Mouse (Mus musculus) forebrain, postnatal 0 days (tissue): ENCODE data around the gene 4930453N24Rik. TPM values are rescaled to one million over a fixed set of nuclear protein-coding genes. Genes with fewer than 3 reads are reported as not detected.

ENCODE experiments used
- ATAC-seq: fragments of 200-750 bp; cut with Nextera tagmentation; 2 replicates; pipeline ENCODE4 v1.8.0; 2017; ENCODE audit warnings: mild to moderate bottlenecking, moderate library complexity
- DNase-seq: peaks from one replicate; pipeline ENCODE4 v3.0.0-alpha.2; 2015
- H3K27ac ChIP-seq: fragments of 300-500 bp; sonication (generic); 2 replicates; pipeline ENCODE4 v1.5.1; 2014; ENCODE audit warnings: low read depth, mild to moderate bottlenecking, antibody characterized with exemption, low read length, moderate library complexity, mixed read lengths
- H3K27me3 ChIP-seq: fragments of 300-500 bp; sonication (generic); 2 replicates; pipeline ENCODE4 v1.6.1; 2014; ENCODE audit warnings: mild to moderate bottlenecking, low read length, mixed read lengths; ENCODE audit not compliant: insufficient read depth
- H3K36me3 ChIP-seq: fragments of 300-500 bp; sonication (generic); 2 replicates; pipeline ENCODE4 v1.6.1; 2014; ENCODE audit warnings: mild to moderate bottlenecking, moderate library complexity; ENCODE audit not compliant: insufficient read depth
- H3K4me1 ChIP-seq: fragments of 300-500 bp; sonication (generic); 2 replicates; pipeline ENCODE4 v1.6.1; 2014; ENCODE audit warnings: antibody characterized with exemption; ENCODE audit not compliant: insufficient read depth
- H3K4me2 ChIP-seq: fragments of 300-500 bp; sonication (generic); 2 replicates; pipeline ENCODE4 v1.6.1; 2014; ENCODE audit warnings: low read depth, mild to moderate bottlenecking, moderate library complexity
- H3K4me3 ChIP-seq: fragments of 300-500 bp; sonication (generic); 2 replicates; pipeline ENCODE4 v1.5.1; 2014; ENCODE audit warnings: low read depth, low read length, mixed read lengths
- H3K9ac ChIP-seq: fragments of 300-500 bp; sonication (generic); 2 replicates; pipeline ENCODE4 v1.6.1; 2014; ENCODE audit warnings: mild to moderate bottlenecking
- H3K9me3 ChIP-seq: fragments of 300-500 bp; sonication (generic); 2 replicates; pipeline ENCODE4 v1.6.1; 2016; ENCODE audit warnings: low read length
- CTCF ChIP-seq: sonication (generic); IDR thresholded peaks from 2 replicates; pipeline ENCODE4 v1.5.1; 2016; ENCODE audit warnings: antibody characterized with exemption, control low read depth, low read depth
- WGBS: fragments of 180-500 bp; shearing (Covaris S2); extraction: QIAGEN DNeasy Blood & Tissue Kit; methylation state at CpG from one replicate; pipeline ENCODE4 v1.1.7; 2014; 5-methylcytosine and 5-hydroxymethylcytosine counted together
- polyA plus RNA-seq: library from polyadenylated mRNA; unstranded; fragments of >200 nt; fragmentation: Nextera tagmentation; extraction: Ambion mirVana; gene quantifications from 2 replicates; pipeline ENCODE4 v1.2.1, GENCODE M21; 2015
- total RNA-seq: library from RNA; depleted of rRNA; stranded (reverse); fragments of >200 nt; gene quantifications from 2 replicates; pipeline ENCODE4 v1.2.3, GENCODE M21; 2014; rRNA removed

4930453N24Rik gene
- total RNA-seq (21.4 and 24.8 TPM in 2 replicates), polyA plus RNA-seq (18.2 and 19.8 TPM in 2 replicates)

DNA sequence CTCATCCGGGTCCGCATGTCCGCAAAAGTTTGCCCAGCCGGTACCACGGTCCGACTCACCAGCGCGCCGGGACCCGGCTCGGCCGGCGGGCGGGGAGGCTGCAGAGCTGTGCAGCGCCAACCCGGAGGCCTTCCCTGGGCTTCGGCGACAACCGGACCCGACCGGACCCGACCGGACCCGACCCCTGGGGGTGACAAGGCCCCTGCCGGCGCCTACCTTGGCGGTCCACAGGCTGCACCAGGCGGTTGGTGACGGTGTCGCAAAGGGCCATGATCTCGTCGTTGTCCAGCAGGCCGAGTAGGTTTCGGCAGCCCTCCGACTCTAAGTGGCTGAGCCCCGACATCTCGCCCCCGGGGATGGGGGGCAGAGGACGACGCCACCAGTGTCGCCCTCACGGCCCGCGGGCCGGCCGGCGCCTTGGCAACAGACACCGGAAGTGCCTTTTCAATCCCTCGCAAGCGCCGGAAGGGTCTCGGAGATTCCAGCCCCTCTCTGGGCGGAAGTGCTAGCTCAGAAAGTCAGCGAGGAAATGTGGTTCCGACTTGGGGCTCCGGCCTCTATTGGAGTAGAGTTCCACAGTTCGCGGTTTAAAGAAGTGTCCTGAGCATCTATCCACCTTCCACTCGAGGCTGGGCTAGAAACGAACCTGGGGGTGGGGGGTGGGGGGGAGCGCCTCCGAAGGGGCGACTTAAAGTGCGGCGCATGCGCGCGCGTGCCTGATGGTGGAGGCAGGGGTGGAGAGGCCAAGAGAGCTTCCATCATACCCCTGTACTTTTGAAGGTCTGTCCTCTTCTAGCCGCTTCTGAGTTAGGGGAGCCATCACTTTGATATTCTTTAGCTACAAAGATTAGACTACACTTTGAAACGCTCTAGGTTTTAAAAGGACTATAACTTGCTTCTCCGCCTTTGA lies at the start of gene 4930453N24Rik:
Gene 4930453N24Rik (minus strand): TSS at position 641 of the 910 bp plus-strand sequence.
- peak; percentile 16; the same call in 1 of the 2 replicates for TF ChIP-seq CTCF
- Histone ChIP-seq H3K27ac (peak within 1 kb of the TSS; percentile 90), H3K27me3 (no peaks in the 10 kb centered on the region), H3K4me1 (0 out of 2 replicates have a peak, but pooled peaks cover 6% of the 10 kb centered on the region), H3K36me3 (peaks cover 4% of the 10 kb centered on the region; the same call in 1 of the 2 replicates), H3K4me3 (peak within 1 kb of the TSS; percentile 73), H3K9me3 (no peaks in the 10 kb centered on the region), H3K4me2 (peak within 1 kb of the TSS; percentile 55), H3K9ac (peak within 1 kb of the TSS; percentile 90)
- ATAC-seq (peak; percentile 98), DNase-seq (peak; percentile 94)
- 3% methylated on average over 71 of the region's 72 CpGs for WGBS

DNA sequence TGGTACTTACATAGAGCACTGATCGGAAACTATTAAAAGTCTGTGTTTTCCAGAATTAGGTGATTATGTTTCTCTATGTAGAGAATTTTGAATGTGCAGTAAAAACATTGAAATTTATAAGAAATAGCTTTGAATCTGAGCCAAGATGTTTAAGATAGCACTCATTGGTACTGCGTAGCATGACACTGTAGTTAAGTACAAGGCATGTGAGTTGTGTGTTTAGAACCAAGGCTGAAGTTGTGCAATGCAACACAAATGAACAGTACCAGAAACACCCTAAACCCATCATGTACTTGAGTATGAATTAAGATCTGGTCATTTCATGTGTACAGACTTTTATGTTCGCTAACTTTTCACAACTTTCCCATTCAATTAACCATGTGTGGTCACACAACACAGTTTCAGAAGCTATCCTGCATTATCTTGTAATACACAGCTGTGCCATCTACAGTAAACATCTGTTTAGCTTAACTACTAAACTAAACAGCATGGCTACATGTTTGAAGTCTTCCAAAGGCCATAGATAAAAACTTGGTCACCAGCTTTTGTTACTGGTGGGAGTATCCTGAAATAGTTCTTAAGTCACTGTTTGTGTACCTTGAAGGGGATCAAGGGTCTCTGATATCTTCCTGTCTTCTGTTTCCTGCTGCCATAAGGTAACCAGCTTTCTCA lies 46.3 kb upstream of the 4930453N24Rik start:
- no peaks in the 10 kb centered on the region for H3K27me3 ChIP-seq
- no peak overlapping the region for H3K27ac ChIP-seq
- TF ChIP-seq CTCF: no peak
- no peaks in the 10 kb centered on the region for H3K4me1 ChIP-seq
- DNase-seq (no peak), ATAC-seq (no peak)
- 94% methylated on average over 3 of the region's 3 CpGs for WGBS
- H3K4me2 ChIP-seq: no peak overlapping the region
- H3K9ac ChIP-seq: no peak overlapping the region
- no peaks in the 10 kb centered on the region for H3K9me3 ChIP-seq
- no peak overlapping the region for H3K4me3 ChIP-seq
- H3K36me3 ChIP-seq: peaks cover 7% of the 10 kb centered on the region

- TF ChIP-seq CTCF: no peak
- H3K27ac ChIP-seq: no peak overlapping the region
- H3K9me3 ChIP-seq: no peaks in the 10 kb centered on the region
- H3K4me2 ChIP-seq: no peak overlapping the region
- 93% methylated on average over 3 of the region's 3 CpGs for WGBS
- ATAC-seq (no peak), DNase-seq (no peak)
- no peaks in the 10 kb centered on the region for H3K4me1 ChIP-seq
- H3K9ac ChIP-seq: no peak overlapping the region
- no peak overlapping the region for H3K4me3 ChIP-seq
- H3K36me3 ChIP-seq: no peaks in the 10 kb centered on the region
- H3K27me3 ChIP-seq: no peaks in the 10 kb centered on the region
Measured at GRCm38 (mm10) chr16:64803041-64803440, 32.1 kb upstream of the 4930453N24Rik start.

DNA sequence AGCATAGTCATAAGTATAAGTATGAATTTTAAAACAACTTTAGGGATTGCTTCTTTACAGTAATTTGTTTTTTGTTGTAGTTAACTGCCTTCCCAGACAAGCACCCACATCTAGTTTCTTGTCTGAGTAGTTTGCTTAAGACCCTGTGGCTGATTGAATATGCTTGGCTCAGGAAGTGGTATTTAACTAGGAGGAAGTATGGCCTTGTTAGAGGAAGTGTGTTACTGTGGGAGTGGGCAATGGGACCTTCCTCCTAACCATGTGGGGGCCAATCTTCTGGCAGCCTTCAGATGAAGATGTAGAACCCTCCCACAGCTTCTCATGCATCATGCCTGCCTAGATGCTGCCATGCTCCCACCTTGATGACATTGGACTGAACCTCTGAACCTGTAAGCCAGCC lies 30.7 kb upstream of the 4930453N24Rik start:
- H3K9ac ChIP-seq: no peak overlapping the region
- H3K4me3 ChIP-seq: no peak overlapping the region
- H3K27ac ChIP-seq: no peak overlapping the region
- no peak for ATAC-seq
- no peaks in the 10 kb centered on the region for H3K4me1 ChIP-seq
- no peak for TF ChIP-seq CTCF
- H3K9me3 ChIP-seq: no peaks in the 10 kb centered on the region
- H3K27me3 ChIP-seq: no peaks in the 10 kb centered on the region
- no peak for DNase-seq
- H3K36me3 ChIP-seq: no peaks in the 10 kb centered on the region
- H3K4me2 ChIP-seq: no peak overlapping the region

DNA sequence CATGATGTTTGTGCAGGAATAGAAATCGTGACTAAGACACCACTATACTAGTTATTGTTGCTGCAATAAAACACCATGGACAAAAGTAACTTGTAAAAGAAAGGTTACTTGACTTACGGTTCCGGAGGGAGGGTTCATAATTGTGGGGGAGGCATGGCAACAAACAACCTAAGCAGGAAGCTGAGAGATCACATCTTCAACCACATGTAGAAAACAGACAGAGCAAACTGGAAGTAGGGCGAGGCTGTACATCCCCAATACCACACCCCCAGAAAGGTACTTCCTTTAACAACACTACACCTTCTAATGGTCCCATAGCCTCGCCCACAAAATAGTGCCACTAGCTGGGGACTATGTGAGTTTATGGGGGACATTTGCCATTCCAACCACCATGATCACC lies 29.4 kb upstream of the 4930453N24Rik start:
- no peak overlapping the region for H3K27ac ChIP-seq
- 94% methylated on average over 5 of the region's 5 CpGs for WGBS
- no peak overlapping the region for H3K4me3 ChIP-seq
- no peak overlapping the region for H3K4me2 ChIP-seq
- H3K9ac ChIP-seq: no peak overlapping the region
- no peak for DNase-seq
- no peaks in the 10 kb centered on the region for H3K4me1 ChIP-seq
- H3K36me3 ChIP-seq: no peaks in the 10 kb centered on the region
- no peaks in the 10 kb centered on the region for H3K27me3 ChIP-seq
- TF ChIP-seq CTCF: no peak
- ATAC-seq: no peak
- no peaks in the 10 kb centered on the region for H3K9me3 ChIP-seq

DNA sequence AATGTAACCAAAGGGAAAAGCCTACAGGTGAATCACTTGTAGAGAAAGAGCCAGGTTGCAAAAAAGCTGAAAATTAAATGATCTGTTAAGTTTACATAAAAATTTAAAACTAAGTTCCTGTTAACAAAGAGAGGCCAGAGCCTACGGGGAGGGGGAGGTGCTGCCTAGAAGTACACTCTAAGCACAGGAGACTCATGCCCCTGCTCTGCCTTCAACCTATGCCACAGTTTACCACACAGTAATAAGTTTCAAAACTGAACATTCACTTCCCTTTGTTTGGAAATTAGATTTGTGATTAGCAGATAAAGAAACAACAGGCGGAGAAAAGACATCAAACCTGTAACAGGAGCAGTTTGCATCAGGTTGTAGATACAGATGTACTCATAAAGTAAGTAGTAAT lies 23.8 kb upstream of the 4930453N24Rik start:
- no peak overlapping the region for H3K27ac ChIP-seq
- H3K9me3 ChIP-seq: no peaks in the 10 kb centered on the region
- no peaks in the 10 kb centered on the region for H3K4me1 ChIP-seq
- ATAC-seq (no peak), DNase-seq (no peak)
- H3K4me2 ChIP-seq: no peak overlapping the region
- WGBS: 88% methylated on average over 2 of the region's 2 CpGs
- no peaks in the 10 kb centered on the region for H3K36me3 ChIP-seq
- H3K9ac ChIP-seq: no peak overlapping the region
- TF ChIP-seq CTCF: no peak
- no peak overlapping the region for H3K4me3 ChIP-seq
- H3K27me3 ChIP-seq: no peaks in the 10 kb centered on the region

GRCm38 (mm10) chr16:64789706-64790105 lies 18.7 kb upstream of the 4930453N24Rik start:
- WGBS: 95% methylated on average over 3 of the region's 3 CpGs

More at GRCm38 (mm10) chr16:64789706-64790105, 18.7 kb upstream of the 4930453N24Rik start:
- ATAC-seq: no peak
- H3K9me3 ChIP-seq: no peaks in the 10 kb centered on the region
- no peak for TF ChIP-seq CTCF
- no peaks in the 10 kb centered on the region for H3K4me1 ChIP-seq
- H3K27ac ChIP-seq: no peak overlapping the region
- DNase-seq: no peak
- no peaks in the 10 kb centered on the region for H3K27me3 ChIP-seq
- no peak overlapping the region for H3K4me3 ChIP-seq
- H3K36me3 ChIP-seq: peaks cover 9% of the 10 kb centered on the region
- H3K4me2 ChIP-seq: no peak overlapping the region
- H3K9ac ChIP-seq: no peak overlapping the region
